Mouse (Mus musculus) midbrain, embryonic 14.5 days (tissue): ENCODE measurements at regions not wholly inside any gene's neighbourhood (a gene's known extent, or its start where the extent isn't known, plus 50 kb on each side); places are given as distances from the start of the nearest gene placed in this dataset.

Experiments used
- ATAC-seq: fragments of 200-750 bp; cut with Nextera tagmentation; 2 replicates; pipeline ENCODE4 v1.8.0; 2017; ENCODE audit warnings: moderate number of reproducible peaks, moderate library complexity; ENCODE audit not compliant: low FRiP score, low TSS enrichment
- DNase-seq: peaks from one replicate; pipeline ENCODE4 v3.0.0-alpha.2; 2015
- H3K27ac ChIP-seq: fragments of 300-500 bp; sonication (generic); replicated peaks from 2 replicates; pipeline ENCODE4 v1.5.1; 2014; ENCODE audit warnings: mild to moderate bottlenecking, low read depth, low read length, moderate library complexity
- H3K27me3 ChIP-seq: fragments of 300-500 bp; sonication (generic); 2 replicates; pipeline ENCODE4 v1.6.1; 2014; ENCODE audit warnings: low read length, control low read depth, mixed read lengths; ENCODE audit not compliant: control insufficient read depth, insufficient read depth
- H3K36me3 ChIP-seq: fragments of 300-500 bp; sonication (generic); 2 replicates; pipeline ENCODE4 v1.6.1; 2014; ENCODE audit warnings: low read length, control low read depth; ENCODE audit not compliant: control insufficient read depth, insufficient read depth
- H3K4me1 ChIP-seq: fragments of 300-500 bp; sonication (generic); 2 replicates; pipeline ENCODE4 v1.6.1; 2014; ENCODE audit warnings: mild to moderate bottlenecking, antibody characterized with exemption, low read length, control low read depth; ENCODE audit not compliant: control insufficient read depth, insufficient read depth
- H3K4me2 ChIP-seq: fragments of 300-500 bp; sonication (generic); 2 replicates; pipeline ENCODE4 v1.6.1; 2014; ENCODE audit warnings: mild to moderate bottlenecking, low read length, moderate library complexity
- H3K4me3 ChIP-seq: fragments of 300-500 bp; sonication (generic); replicated peaks from 2 replicates; pipeline ENCODE4 v1.5.1; 2014; ENCODE audit warnings: low read depth, low read length
- H3K9ac ChIP-seq: fragments of 300-500 bp; sonication (generic); replicated peaks from 2 replicates; pipeline ENCODE4 v1.6.1; 2014; ENCODE audit warnings: mild to moderate bottlenecking, low read length, moderate library complexity
- H3K9me3 ChIP-seq: fragments of 300-500 bp; sonication (generic); 2 replicates; pipeline ENCODE4 v1.6.1; 2016; ENCODE audit warnings: low read length, control low read depth, mixed read lengths; ENCODE audit not compliant: control insufficient read depth
- WGBS: fragments of 180-500 bp; shearing (Covaris S2); extraction: QIAGEN DNeasy Blood & Tissue Kit; methylation state at CpG from one replicate; pipeline ENCODE4 v1.1.7; 2014; 5-methylcytosine and 5-hydroxymethylcytosine counted together

DNA sequence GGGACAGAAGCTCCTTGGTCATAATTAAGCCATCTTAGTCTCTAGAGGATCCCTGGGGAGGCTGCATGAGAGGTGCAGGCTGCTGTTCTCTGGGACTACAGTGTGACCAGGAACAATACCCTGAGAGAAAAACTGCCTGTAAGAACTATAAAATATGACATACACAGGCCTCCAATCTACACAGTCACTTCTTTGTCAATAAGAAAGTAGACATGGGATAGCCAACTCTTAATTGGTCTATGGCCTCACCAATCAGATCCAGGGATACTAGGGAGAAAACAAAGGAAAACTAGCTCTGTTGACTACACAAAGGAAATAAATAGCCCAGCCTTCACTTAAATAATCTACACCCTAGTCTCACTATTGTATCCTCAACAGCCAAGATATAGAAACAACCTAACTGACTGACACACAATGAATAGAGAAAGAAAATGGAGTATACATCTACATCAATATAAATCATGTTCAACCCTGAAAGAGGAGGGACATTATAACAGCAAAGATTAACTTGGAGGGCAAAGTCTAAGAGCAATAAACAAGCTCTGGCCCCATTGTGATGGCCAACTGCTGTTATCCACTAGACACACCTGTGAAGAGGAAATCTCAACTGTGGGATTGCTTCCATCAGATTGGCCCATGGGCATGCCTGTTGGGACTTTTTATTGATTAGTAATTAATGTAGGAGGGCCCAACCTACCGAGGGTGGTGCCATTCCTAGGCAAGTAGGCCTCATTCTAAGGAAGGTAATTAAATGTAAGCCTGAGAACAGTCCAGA lies 166.6 kb upstream of the Mgmt start:
- DNase-seq (no peak), ATAC-seq (no peak)
- no peak overlapping the region for H3K4me2 ChIP-seq
- H3K27me3 ChIP-seq: no peaks in the 10 kb centered on the region
- no peaks in the 10 kb centered on the region for H3K36me3 ChIP-seq
- 0 out of 2 replicates have a peak, but pooled peaks cover 2% of the 10 kb centered on the region for H3K4me1 ChIP-seq
- 79% methylated on average over 1 of the region's 1 CpGs for WGBS
- H3K4me3 ChIP-seq: no peak overlapping the region
- H3K9me3 ChIP-seq: 0 out of 2 replicates have a peak, but pooled peaks cover 3% of the 10 kb centered on the region
- no peak overlapping the region for H3K9ac ChIP-seq
- H3K27ac ChIP-seq: no peak overlapping the region

DNA sequence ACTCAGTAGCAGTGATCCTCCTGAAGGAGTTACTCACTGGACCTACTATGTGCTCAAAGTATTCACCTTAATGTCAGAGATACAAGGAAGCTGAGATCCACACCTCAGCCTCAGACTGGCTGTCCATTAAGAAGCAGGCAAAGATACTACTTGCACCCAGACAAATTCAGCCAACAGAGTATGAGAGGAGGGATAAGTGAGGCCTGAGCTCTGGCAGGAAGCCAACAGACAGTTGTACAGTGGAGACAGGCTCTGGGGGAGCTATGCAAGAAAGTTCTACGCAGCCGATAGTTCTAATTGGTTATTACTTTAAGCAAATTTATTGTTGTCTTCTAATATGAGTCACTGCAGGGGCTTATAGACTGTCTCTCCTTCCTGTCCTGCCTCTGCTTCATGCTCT lies 152.2 kb upstream of the Mgmt start:
- H3K27me3 ChIP-seq: no peaks in the 10 kb centered on the region
- no peaks in the 10 kb centered on the region for H3K4me1 ChIP-seq
- H3K9me3 ChIP-seq: no peaks in the 10 kb centered on the region
- 88% methylated on average over 2 of the region's 2 CpGs for WGBS
- H3K36me3 ChIP-seq: no peaks in the 10 kb centered on the region
- no peak overlapping the region for H3K4me3 ChIP-seq
- no peak overlapping the region for H3K27ac ChIP-seq
- DNase-seq (no peak), ATAC-seq (no peak)
- H3K4me2 ChIP-seq: no peak overlapping the region
- H3K9ac ChIP-seq: no peak overlapping the region

DNA sequence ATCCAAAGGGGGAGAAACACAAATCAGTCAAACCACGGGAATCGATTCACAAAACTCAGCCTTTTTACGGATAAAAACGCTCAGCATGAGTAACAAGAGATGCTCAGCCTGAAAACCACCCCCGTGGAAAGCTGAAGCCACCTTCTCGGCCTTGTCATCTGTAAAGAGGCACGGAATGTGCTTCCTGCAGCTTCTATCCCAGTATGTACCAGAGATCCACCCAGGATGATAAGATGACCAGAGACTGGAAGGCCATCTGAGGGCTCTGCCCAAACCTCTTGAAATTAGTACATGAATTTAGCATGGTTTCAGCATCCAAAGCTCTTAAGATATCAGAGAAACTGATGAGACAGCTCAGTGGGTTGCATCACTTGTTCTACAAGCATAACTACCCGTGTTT lies 149.0 kb upstream of the Mgmt start:
- H3K9me3 ChIP-seq: no peaks in the 10 kb centered on the region
- no peak overlapping the region for H3K4me2 ChIP-seq
- DNase-seq: no peak
- ATAC-seq: no peak
- no peak overlapping the region for H3K4me3 ChIP-seq
- no peak overlapping the region for H3K9ac ChIP-seq
- H3K4me1 ChIP-seq: no peaks in the 10 kb centered on the region
- no peaks in the 10 kb centered on the region for H3K27me3 ChIP-seq
- no peaks in the 10 kb centered on the region for H3K36me3 ChIP-seq
- H3K27ac ChIP-seq: no peak overlapping the region
- 86% methylated on average over 8 of the region's 8 CpGs for WGBS

DNA sequence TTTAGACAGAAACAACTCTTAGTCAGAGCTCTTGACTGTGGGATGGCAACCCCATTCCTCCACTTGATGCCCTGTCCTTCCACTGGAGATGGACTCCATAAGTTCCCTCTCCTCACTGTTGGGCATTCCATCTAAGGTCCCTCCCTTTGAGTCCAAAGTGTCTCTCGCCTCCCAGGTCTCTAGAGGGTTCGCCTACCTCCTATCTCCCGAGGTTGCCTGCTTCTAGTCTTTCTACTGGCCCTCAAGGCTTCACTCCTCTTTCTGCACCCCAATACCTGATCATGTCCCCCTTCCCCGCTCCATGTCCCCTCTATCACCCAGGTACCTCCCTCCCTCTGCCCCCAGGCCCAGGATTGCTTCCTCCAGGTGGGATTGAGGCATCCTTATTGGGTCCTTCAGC lies 142.9 kb upstream of the Mgmt start:
- Histone ChIP-seq H3K27me3 (no peaks in the 10 kb centered on the region), H3K9me3 (no peaks in the 10 kb centered on the region)

DNA sequence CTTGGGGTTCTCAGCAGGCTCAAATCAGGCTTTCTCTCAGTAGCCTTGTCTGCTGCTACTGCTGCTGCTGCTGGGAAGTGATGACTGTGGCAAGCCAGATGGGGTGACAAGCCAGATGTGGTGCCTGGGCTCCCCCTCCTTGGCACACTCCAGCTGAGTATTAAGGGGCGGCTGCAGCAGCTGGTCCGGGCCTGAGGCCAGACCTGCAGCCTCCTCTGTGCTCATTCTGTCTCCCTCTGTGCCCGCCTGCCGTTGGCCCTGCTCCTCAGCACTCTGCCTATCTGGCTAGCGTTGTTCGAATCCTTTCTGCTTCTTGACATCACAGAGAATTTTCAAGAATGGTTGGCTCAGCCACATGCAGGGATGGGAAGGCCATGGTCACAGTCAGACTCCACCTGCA lies 139.6 kb upstream of the Mgmt start:
- no peaks in the 10 kb centered on the region for H3K9me3 ChIP-seq
- H3K4me1 ChIP-seq: no peaks in the 10 kb centered on the region
- no peak overlapping the region for H3K4me3 ChIP-seq
- no peak for ATAC-seq
- H3K9ac ChIP-seq: no peak overlapping the region
- no peak for DNase-seq
- H3K4me2 ChIP-seq: no peak overlapping the region
- WGBS: 76% methylated on average over 6 of the region's 6 CpGs
- no peaks in the 10 kb centered on the region for H3K36me3 ChIP-seq
- no peak overlapping the region for H3K27ac ChIP-seq
- no peaks in the 10 kb centered on the region for H3K27me3 ChIP-seq

More for the DNA sequence above, 142.9 kb upstream of the Mgmt start:
- 81% methylated on average over 4 of the region's 4 CpGs for WGBS
- Histone ChIP-seq H3K4me2 (no peak overlapping the region), H3K4me3 (no peak overlapping the region), H3K9ac (no peak overlapping the region), H3K36me3 (no peaks in the 10 kb centered on the region), H3K27ac (no peak overlapping the region), H3K4me1 (no peaks in the 10 kb centered on the region)
- DNase-seq (no peak), ATAC-seq (no peak)

DNA sequence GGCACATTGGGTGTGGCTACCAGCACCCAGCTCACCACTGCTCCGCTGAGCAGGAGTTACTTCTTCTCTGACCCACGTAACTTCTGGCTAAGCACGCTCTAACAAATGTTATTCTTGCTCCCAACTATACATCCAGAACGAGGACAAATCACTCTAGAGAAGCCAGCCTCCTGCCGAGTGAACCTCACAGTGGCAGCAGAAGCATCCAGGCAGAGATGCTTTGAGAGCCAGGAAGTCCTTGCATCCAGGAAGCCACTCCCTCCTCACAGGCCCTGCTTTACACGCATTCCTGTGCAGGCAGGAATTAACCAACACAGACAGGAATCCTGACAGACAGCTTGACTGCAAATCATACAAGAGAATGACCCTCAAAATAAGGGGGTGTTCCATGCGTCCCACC lies 129.4 kb upstream of the Mgmt start:
- Histone ChIP-seq H3K27ac (no peak overlapping the region), H3K27me3 (no peaks in the 10 kb centered on the region), H3K36me3 (no peaks in the 10 kb centered on the region), H3K4me2 (no peak overlapping the region), H3K9ac (no peak overlapping the region), H3K4me1 (no peaks in the 10 kb centered on the region), H3K9me3 (no peaks in the 10 kb centered on the region), H3K4me3 (no peak overlapping the region)
- 48% methylated on average over 7 of the region's 7 CpGs for WGBS
- ATAC-seq (no peak), DNase-seq (no peak)

DNA sequence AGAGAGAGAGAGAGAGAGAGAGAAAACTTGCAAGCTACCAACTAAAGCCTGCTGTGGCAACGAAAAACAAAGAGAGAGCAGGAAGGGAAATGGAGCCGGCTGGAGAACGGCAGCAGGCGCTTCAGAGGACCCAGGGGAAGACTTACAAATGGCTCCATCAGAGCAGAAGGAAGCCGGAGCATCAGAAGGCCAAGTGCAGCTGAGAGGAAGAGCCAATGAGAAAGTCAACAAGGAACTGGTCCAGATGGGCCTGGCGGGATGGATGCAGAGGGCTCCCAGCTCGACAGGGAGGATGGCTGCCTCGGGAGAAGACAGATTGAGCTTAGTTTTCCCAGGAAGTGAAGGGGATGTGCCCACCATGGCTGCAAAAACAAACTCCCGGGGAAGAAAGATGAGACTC lies 127.2 kb upstream of the Mgmt start:
- ATAC-seq: no peak
- peak; percentile 24 for DNase-seq
- Histone ChIP-seq H3K4me2 (no peak overlapping the region), H3K9ac (no peak overlapping the region), H3K9me3 (no peaks in the 10 kb centered on the region), H3K27ac (no peak overlapping the region), H3K27me3 (no peaks in the 10 kb centered on the region), H3K4me1 (no peaks in the 10 kb centered on the region), H3K4me3 (no peak overlapping the region), H3K36me3 (no peaks in the 10 kb centered on the region)
- WGBS: 69% methylated on average over 9 of the region's 9 CpGs

DNA sequence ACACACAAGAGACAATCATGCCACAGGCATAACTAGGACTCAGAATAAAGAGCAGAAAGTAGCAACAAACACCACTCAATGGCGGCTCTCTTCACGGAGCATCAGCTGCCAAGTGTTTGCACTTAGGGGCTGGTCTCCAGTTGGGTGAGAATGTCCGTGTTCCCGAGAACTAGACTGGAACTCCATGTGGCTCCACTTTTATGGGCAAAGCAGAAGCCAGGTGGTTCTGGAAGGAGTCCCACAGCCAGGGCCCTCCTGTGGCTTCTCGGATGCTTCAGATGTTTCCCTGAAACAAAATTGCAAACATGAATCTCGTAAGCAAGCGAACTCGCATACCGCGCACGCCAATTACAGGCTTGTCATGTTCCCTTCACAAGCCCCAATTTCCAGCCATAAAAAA lies 113.7 kb upstream of the Mgmt start:
- H3K9ac ChIP-seq: no peak overlapping the region
- 92% methylated on average over 11 of the region's 11 CpGs for WGBS
- H3K4me1 ChIP-seq: no peaks in the 10 kb centered on the region
- no peak overlapping the region for H3K27ac ChIP-seq
- H3K36me3 ChIP-seq: no peaks in the 10 kb centered on the region
- H3K27me3 ChIP-seq: no peaks in the 10 kb centered on the region
- no peaks in the 10 kb centered on the region for H3K9me3 ChIP-seq
- no peak overlapping the region for H3K4me3 ChIP-seq
- DNase-seq: no peak
- no peak for ATAC-seq
- no peak overlapping the region for H3K4me2 ChIP-seq

DNA sequence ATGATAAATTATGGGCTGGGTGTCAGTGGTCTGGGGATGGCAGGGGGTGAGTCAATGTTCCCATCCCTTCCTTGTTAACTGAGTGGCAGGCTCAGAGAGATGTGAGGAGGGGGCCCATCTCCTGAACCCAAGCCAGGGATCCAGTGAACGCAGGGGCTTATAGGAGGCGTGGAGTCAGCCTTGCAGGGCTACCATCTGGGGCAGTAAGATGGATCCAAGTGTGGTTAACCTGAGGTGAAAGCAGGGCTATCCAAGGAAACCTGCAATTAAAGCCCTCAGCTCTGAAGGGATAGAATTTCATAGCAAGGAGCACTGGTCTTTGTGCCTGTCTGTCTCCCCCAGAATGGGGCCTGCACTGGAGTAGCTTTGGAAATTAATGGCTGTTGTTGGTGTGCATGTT lies 103.3 kb upstream of the Mgmt start:
- Histone ChIP-seq H3K27ac (no peak overlapping the region), H3K4me2 (no peak overlapping the region), H3K9ac (no peak overlapping the region), H3K4me3 (no peak overlapping the region), H3K4me1 (no peaks in the 10 kb centered on the region), H3K27me3 (no peaks in the 10 kb centered on the region), H3K36me3 (no peaks in the 10 kb centered on the region), H3K9me3 (no peaks in the 10 kb centered on the region)
- DNase-seq: no peak
- ATAC-seq: no peak
- WGBS: 90% methylated on average over 2 of the region's 2 CpGs
